Mouse (Mus musculus) cortical plate, adult 2 months (tissue): ENCODE results near the gene Adora1. TPM values are rescaled to one million over a fixed set of nuclear protein-coding genes. Genes with fewer than 3 reads are reported as not detected.

Experiments
- H3K27ac ChIP-seq: fragments of 200-500 bp; 2 replicates; pipeline ENCODE4 v1.5.1; 2012; ENCODE audit warnings: low read length, control low read depth, inconsistent platforms; ENCODE audit not compliant: insufficient read depth
- H3K4me1 ChIP-seq: fragments of 200-500 bp; 2 replicates; pipeline ENCODE4 v1.6.1; 2011; ENCODE audit warnings: low read length; ENCODE audit not compliant: control insufficient read depth, insufficient read depth
- H3K4me3 ChIP-seq: fragments of 200-500 bp; 2 replicates; pipeline ENCODE4 v1.5.1; 2011; ENCODE audit warnings: mild to moderate bottlenecking, low read length, control low read depth; ENCODE audit not compliant: insufficient read depth
- CTCF ChIP-seq: fragments of 200-500 bp; IDR thresholded peaks from 2 replicates; pipeline ENCODE4 v1.5.1; 2011; ENCODE audit warnings: mild to moderate bottlenecking, control low read depth, low read length; ENCODE audit not compliant: insufficient read depth; ENCODE audit errors: extremely low read depth
- POLR2A ChIP-seq: fragments of 200-500 bp; IDR thresholded peaks from 2 replicates; pipeline ENCODE4 v1.6.1; 2011; ENCODE audit warnings: mild to moderate bottlenecking, low read length, control low read depth; ENCODE audit not compliant: insufficient read depth; ENCODE audit errors: extremely low read depth
- polyA plus RNA-seq: library from polyadenylated mRNA; depleted of rRNA; stranded (reverse); fragments of >200 nt; gene quantifications from 2 replicates; pipeline ENCODE4 v1.2.3, GENCODE M21; 2012

The Adora1 gene
- polyA plus RNA-seq, 1 experiment, result 154 TPM

DNA sequence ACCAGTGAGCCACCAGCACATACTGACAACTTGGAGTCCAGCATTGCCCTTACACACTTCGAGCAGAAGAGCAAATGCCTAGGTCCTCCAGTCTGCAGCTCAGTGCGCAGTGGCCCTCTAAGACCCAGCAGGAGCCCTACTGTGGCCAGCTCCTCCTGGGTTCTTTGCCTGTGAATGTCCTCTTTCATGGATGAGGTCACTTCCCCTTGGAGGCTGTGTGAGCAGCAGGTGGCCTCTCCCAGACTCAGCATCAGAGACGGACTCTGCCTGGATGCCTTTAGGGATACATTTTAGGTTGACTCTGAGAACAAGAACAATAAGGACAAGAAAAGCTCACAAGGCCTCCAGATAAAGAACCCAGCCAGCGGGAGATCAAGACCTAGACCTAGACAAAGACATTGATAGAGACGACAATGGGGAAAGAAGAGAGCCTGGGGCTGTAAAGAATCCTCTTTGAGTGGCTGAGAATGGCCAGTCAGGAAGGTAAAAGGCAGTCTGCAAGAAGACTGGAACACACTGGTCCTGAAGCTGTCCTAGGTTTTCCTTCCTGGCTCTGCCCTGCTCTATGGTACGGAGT, 25.0 kb downstream of the Adora1 start:
- H3K4me3 ChIP-seq, result no peak overlapping the region
- no peak overlapping the region for H3K27ac ChIP-seq
- TF ChIP-seq POLR2A (no peak), CTCF (no peak)
- peaks cover 5% of the 10 kb centered on the region; the same call in 1 of the 2 replicates for H3K4me1 ChIP-seq

DNA sequence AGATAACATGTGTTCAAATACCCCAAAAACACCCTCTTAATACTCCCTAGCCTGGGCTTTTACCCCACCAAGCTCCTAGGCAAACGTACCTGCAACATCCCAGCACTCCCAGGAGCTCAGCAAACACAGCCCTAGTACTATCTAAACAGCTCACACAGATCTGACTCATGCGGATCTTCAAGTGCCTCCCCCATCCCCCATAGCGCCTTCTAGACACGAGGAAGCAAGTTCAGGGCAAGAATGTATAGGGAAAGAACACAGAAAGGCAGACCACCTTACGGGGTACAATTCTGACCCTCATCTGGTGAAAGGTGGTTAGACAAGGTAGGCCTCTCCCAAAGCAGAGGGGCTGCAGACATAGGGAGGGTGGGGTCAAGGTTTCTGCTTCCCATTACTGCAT, 29.1 kb downstream of the Adora1 start:
- no peak overlapping the region for H3K4me3 ChIP-seq
- TF ChIP-seq POLR2A (no peak), CTCF (no peak)
- peaks cover 7% of the 10 kb centered on the region; the same call in 1 of the 2 replicates for H3K4me1 ChIP-seq
- H3K27ac ChIP-seq, result no peak overlapping the region

DNA sequence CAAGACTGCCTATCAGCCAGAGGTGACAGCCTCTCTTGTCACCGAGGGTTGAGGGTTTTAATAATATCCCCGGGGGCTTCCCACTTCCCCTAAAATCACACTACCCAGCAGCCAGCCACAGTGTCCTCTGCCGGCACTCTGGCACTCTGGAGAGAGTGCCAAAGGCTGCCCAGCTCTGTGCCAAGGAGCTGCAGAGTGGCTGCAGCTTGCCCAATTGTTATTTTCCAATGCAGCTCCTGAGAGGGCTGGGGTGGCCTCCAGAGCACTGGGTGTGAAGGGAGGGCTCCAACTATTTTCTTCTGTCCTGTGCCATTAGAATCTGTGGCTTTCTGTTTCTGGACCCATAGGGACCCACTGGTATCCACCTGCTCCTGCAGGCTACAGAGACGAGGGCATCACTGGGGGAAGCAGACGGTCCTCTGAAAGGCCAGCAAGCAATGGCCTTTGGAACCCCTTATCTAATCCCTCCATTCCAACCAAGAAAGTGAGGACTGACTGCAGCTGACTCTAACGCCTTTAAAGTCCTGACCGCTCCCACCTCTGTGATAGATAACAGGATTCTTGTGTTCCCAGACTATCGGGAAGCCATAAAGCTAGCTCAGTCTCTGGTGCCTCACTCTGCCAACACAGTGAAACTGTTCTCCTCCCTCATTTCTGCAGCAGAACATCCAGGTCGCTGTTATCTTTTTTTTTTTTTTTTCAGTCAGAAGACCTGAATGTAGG, 29.8 kb downstream of the Adora1 start:
- no peak for TF ChIP-seq POLR2A
- TF ChIP-seq CTCF, result no peak
- peaks cover 10% of the 10 kb centered on the region for H3K4me1 ChIP-seq
- H3K4me3 ChIP-seq, result no peak overlapping the region
- 0 out of 2 replicates have a peak overlapping the region, but pooled peaks have one; percentile 5 for H3K27ac ChIP-seq

DNA sequence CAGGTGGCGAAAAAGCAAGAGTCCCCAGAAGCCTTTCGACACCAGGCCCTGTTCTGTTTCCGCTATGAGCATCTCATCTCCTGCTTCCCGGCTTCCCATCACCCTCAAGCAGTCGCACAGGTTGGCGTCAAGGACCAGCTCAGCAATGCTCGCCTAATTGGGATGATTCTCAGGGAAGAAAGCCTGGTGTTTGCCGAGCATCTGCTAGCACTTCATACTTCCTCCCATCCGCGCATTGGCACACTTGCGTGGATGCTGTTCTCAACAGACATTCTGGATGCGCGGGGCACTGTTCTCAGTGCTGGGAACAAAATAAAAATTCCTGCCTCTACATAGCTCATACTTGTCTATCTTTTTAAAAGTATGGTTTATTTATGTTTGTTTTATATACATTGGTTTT, 31.0 kb downstream of the Adora1 start:
- Histone ChIP-seq H3K4me3 (no peak overlapping the region), H3K27ac (no peak overlapping the region), H3K4me1 (peaks cover 13% of the 10 kb centered on the region)
- TF ChIP-seq CTCF (no peak), POLR2A (no peak)

DNA sequence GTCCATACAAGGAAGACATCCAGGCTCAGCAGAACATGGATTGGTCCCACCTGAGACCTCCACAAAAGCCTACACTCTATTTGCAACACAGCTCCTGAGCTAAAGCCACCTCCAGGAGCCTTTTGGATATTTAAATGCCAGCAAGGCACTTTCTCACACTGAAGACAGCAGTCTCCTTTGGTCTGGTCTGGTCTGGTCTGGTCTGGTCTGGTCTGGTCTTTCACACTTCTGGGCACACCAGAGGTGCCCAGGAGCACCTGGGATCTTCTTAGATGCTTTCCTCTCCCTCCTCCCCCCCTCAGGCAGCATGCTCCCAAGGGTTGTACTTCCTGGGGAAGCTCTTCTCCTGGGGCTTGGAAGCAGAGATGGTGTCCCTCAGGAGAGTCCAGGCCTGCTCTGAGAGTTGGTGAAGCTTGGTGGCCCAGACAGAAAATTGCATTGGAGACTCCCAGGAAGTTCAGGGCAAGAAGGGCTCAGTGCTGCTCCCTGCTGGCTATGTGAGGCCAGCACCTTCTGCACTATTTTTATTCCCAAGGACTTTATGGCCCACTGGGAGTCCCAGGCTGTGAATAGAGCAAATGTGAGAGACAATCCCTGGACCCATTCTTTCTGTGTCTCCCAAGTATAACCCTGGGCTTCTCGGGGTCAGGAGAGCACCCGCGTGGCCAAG, 33.3 kb downstream of the Adora1 start:
- Histone ChIP-seq H3K4me3 (no peak overlapping the region), H3K4me1 (peaks cover 21% of the 10 kb centered on the region), H3K27ac (no peak overlapping the region)
- TF ChIP-seq POLR2A (no peak), CTCF (peak; percentile 63)

DNA sequence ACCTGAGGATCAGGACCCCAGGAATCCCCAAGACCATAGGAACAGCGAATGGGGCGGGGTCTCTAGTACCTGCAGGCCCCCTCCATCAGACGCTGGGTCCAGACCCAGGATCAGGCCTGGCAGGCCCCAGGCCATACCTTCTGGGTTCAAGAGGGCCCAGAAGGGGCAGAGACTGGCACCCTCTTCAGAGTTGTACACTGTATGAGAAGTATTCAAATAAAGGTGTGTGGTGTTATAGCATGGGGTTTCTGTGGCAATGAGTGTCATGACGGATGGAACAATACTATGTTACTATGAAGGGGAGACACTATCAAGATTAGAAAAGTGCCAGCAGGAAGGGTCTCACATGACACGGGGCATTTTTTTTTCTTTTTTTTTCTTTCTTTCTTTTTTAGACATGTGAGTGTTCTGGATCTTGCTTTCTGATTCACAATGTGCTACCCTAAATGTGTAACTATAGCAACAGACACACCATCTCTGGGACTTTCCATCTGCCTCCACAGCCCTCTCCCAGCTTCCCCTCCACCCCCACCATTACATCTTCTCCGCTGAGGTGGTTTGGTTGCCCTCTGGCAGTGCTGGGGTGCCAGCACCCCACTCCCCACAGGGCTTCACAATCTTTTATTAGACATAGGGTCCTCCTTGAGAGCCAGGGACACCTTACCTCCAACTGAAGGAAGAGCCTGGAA, 34.1 kb downstream of the Adora1 start:
- peak overlapping the region; percentile 30 for H3K27ac ChIP-seq

DNA sequence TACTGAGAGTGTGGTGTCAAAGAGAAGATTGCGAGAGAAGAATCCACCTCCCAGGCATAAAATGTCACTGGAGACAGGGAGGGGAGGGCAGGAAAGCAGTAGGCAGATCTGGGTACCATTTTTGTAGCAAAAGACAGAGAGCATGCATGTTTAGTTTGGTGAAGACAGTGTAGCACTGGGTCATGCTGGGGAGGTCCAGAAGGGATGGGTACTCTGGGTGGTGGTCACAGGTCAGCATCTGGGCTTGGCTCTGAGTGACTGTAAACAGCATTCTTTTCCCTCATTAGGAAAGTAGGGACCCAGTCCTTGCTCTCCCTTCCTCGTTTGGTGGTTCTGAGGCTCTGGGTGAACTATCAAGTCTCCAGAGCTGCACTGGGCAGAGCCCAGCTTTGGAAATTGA, 34.8 kb downstream of the Adora1 start:
- H3K27ac ChIP-seq, result peak overlapping the region; percentile 30; the same call in 1 of the 2 replicates
- no peak for TF ChIP-seq POLR2A
- no peak for TF ChIP-seq CTCF
- peaks cover 21% of the 10 kb centered on the region for H3K4me1 ChIP-seq
- no peak overlapping the region for H3K4me3 ChIP-seq

More for the DNA sequence above, 34.1 kb downstream of the Adora1 start:
- TF ChIP-seq POLR2A, result no peak
- TF ChIP-seq CTCF, result no peak
- Histone ChIP-seq H3K4me3 (no peak overlapping the region), H3K4me1 (peaks cover 21% of the 10 kb centered on the region)

DNA sequence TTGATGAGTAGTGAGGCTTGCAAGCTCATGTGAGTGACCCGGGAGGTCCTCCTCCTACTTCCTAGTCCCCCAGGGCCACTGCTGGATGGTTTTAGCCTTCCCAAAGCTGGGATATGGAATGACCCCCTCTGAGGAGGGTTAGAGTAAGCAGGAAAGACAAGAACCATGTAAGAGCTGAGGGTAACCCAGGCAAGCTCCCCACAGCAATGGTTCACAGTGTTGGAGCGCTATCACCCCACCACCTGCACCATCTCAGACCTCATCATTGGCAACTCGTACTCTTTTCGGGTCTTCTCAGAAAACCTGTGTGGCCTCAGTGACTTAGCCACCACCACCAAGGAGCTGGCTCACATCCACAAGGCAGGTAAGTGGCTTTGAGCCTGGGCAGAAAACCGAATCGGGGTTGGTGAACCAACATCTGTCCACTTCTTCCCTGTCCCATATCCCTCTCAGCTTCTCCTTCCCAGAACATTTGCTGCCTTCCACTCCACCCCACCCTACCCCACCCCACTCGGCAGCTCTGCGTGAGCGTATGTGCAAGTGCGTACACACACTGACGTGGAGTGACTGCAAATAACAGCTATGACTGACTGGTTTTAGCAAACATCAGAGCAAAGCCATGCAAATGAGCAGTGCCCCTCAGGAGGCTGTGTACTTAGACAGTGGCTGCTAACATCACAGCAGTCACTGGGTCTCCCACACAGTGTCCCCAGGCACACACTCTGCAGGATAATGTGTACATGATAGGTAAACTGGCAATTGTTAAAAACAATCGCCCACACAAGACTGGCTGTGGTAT, 36.8 kb downstream of the Adora1 start:
- no peak for TF ChIP-seq POLR2A
- no peak for TF ChIP-seq CTCF
- H3K4me3 ChIP-seq, result no peak overlapping the region
- H3K27ac ChIP-seq, result no peak overlapping the region
- H3K4me1 ChIP-seq, result peaks cover 23% of the 10 kb centered on the region
